Mouse (Mus musculus) embryonic fibroblast, embryonic 13.5 days (primary cell): Measurements from ENCODE around the gene Havcr2.

Experiments
- CTCF ChIP-seq: IDR thresholded peaks from 2 replicates; pipeline ENCODE4 v1.5.1; 2011; ENCODE audit warnings: mild to moderate bottlenecking, control low read depth, low read length, moderate library complexity, borderline replicate concordance; ENCODE audit not compliant: insufficient read depth
- POLR2A ChIP-seq: IDR thresholded peaks from 2 replicates; pipeline ENCODE4 v1.6.1; 2011; ENCODE audit warnings: low read depth, mild to moderate bottlenecking, control low read depth, low read length, moderate library complexity

- TF ChIP-seq POLR2A (no peak), CTCF (no peak)
Measured at GRCm38 (mm10) chr11:46530149-46530548, 75.4 kb downstream of the Havcr2 start.
